Mouse (Mus musculus): ENCODE results near the gene Cryge. TPM values are rescaled to one million over a fixed set of nuclear protein-coding genes. Genes with fewer than 3 reads are reported as not detected.

The Cryge gene
- polyA plus RNA-seq, 1 experiment from 2014 or later, result not detected

DNA sequence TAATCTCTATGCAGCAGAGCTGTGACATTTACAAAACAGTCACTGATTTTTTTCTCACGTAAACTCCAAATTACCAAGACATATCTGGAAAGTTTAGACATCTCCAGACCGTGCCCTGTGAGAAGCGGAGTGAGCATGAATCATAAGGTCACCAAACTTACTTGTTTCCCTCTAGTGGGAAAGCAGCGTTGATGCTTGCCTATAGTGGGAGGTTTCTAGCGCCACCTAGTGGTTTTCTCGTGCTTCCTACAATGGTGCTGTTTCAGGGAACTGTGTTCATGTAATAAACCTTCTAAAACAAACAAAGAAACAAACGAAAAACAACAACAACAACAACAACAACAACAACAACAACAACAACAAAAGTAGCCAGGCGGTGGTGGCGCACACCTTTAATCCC, 40.8 kb downstream of the Cryge start:
- peak; percentile 85; the same call in 1 of the 2 replicates for ATAC-seq (ENCODE audit: low FRiP score)
- H3K27me3 ChIP-seq (replicated peaks), result no peaks in the 10 kb centered on the region
- H3K9me3 ChIP-seq (replicated peaks), result no peaks in the 10 kb centered on the region
- no peak overlapping the region for H3K9ac ChIP-seq (replicated peaks)
- H3K4me1 ChIP-seq, result no peaks in the 10 kb centered on the region
- no peak overlapping the region for H3K4me3 ChIP-seq (replicated peaks)
- no peak overlapping the region for H3K27ac ChIP-seq (replicated peaks)
- H3K4me2 ChIP-seq, result no peak overlapping the region
- no peaks in the 10 kb centered on the region for H3K36me3 ChIP-seq
- 17% methylated on average over 9 of the region's 9 CpGs for WGBS

DNA sequence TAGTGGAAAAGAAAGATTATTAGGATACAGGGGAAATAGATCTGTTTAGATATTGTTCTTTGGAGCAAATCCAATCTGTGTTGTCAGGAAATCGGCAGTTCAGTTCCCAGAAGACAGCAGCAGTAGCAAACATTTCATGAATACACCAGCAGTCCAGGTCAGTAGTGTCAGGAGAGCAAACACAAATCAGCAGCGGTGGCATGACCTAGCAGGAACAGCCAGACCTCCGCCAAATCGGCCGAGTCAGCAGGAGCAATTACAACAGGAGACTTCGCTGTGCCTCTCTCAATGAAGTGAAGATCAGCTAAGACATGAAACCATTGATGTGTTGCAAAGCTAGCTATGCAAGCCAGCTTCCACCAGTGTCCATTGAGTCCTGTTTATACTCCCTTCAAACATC, 45.4 kb downstream of the Cryge start:
- no peak for ATAC-seq (ENCODE audit: low FRiP score)
- Histone ChIP-seq H3K4me1 (no peaks in the 10 kb centered on the region), H3K27ac (replicated peaks) (no peak overlapping the region), H3K4me3 (replicated peaks) (no peak overlapping the region), H3K27me3 (replicated peaks) (no peaks in the 10 kb centered on the region), H3K9ac (replicated peaks) (no peak overlapping the region), H3K36me3 (no peaks in the 10 kb centered on the region), H3K4me2 (no peak overlapping the region), H3K9me3 (replicated peaks) (no peaks in the 10 kb centered on the region)
- WGBS, result 87% methylated on average over 6 of the region's 6 CpGs

DNA sequence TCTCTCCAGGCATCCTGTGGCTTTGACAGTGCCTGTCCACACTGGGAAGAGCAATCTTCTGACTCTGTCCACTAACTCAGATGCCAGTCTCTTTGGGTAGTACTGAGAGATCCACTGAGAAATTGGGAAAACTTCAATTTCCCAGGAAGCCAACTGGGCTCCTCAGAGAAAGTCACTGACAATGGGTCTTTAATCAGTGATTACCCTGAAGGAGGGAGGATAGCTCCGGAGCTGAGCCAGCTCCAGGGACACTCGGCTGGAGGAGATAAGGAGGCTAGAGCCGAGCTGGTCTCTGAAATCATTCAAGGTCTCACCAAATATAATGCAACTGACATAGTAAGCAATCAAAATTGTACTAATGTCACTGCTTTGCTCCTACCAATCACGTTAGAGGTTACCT, 46.4 kb downstream of the Cryge start:
- WGBS, result 84% methylated on average over 4 of the region's 4 CpGs
- Histone ChIP-seq H3K27me3 (replicated peaks) (no peaks in the 10 kb centered on the region), H3K27ac (replicated peaks) (no peak overlapping the region), H3K4me2 (no peak overlapping the region), H3K4me3 (replicated peaks) (no peak overlapping the region), H3K4me1 (no peaks in the 10 kb centered on the region), H3K9ac (replicated peaks) (no peak overlapping the region), H3K9me3 (replicated peaks) (no peaks in the 10 kb centered on the region), H3K36me3 (no peaks in the 10 kb centered on the region)
- no peak for ATAC-seq (ENCODE audit: low FRiP score)

Other genes with a start within 250 kb of the Cryge start
- 10.8 and 12.0 TPM in 2 replicates for gene Plekhm3, start 94.3 kb downstream of the Cryge start, polyA plus RNA-seq (2015; fragmentation: Nextera tagmentation; extraction: Ambion mirVana)
- 0.38 TPM in 1 of 2 replicates, not detected in the other for gene Akr1cl, start 18.4 kb downstream of the Cryge start, polyA plus RNA-seq (2015; fragmentation: Nextera tagmentation; extraction: Ambion mirVana)
- gene Crygd, start 12.3 kb upstream of the Cryge start, polyA plus RNA-seq (2015; fragmentation: Nextera tagmentation; extraction: Ambion mirVana), result not detected in 2 replicates
- gene Crygc, start 22.5 kb upstream of the Cryge start, polyA plus RNA-seq (2015; fragmentation: Nextera tagmentation; extraction: Ambion mirVana), result not detected in 2 replicates
- gene Crygb, start 31.1 kb upstream of the Cryge start, polyA plus RNA-seq (2015; fragmentation: Nextera tagmentation; extraction: Ambion mirVana), result 0.69 and 1.6 TPM in 2 replicates
- gene Cryga, start 52.2 kb upstream of the Cryge start, polyA plus RNA-seq (2015; fragmentation: Nextera tagmentation; extraction: Ambion mirVana), result 0.35 TPM in 1 of 2 replicates, not detected in the other
- 0.56 TPM in 1 of 2 replicates, not detected in the other for gene Gm28845, start 68.4 kb upstream of the Cryge start, polyA plus RNA-seq (2015; fragmentation: Nextera tagmentation; extraction: Ambion mirVana)
- 2.3 and 2.4 TPM in 2 replicates for gene D630023F18Rik, start 72.1 kb upstream of the Cryge start, polyA plus RNA-seq (2015; fragmentation: Nextera tagmentation; extraction: Ambion mirVana)
- gene Idh1, start 135.4 kb upstream of the Cryge start, polyA plus RNA-seq (2015; fragmentation: Nextera tagmentation; extraction: Ambion mirVana), result 397 and 446 TPM in 2 replicates
- 9.5 and 9.6 TPM in 2 replicates for gene Pikfyve, start 135.5 kb upstream of the Cryge start, polyA plus RNA-seq (2015; fragmentation: Nextera tagmentation; extraction: Ambion mirVana)
- 6.1 and 6.2 TPM in 2 replicates for gene Pth2r, start 230.9 kb upstream of the Cryge start, polyA plus RNA-seq (2015; fragmentation: Nextera tagmentation; extraction: Ambion mirVana)

All from neural tube, embryonic 15.5 days (tissue).